Mouse (Mus musculus) MEL (cell line): Measurements from ENCODE around the gene Itih1.

ENCODE experiments used
- BHLHE40 ChIP-seq: IDR thresholded peaks from 2 replicates; pipeline ENCODE4 v1.6.1; 2012; ENCODE audit warnings: low read depth, mild to moderate bottlenecking, inconsistent platforms, low read length, improper control_type of control experiment, borderline replicate concordance
- EP300 ChIP-seq, 2 experiments: IDR thresholded peaks; 2 replicates each; pipeline ENCODE4 v1.6.1; 2011; ENCODE audit warnings: improper control_type of control experiment in 2 of 2, low read length in 2 of 2, low read depth in 1 of 2, mild to moderate bottlenecking in 1 of 2
- POLR2A ChIP-seq, 2 experiments: IDR thresholded peaks; 2 replicates each; pipeline ENCODE4 v1.6.1; 2011 to 2012; ENCODE audit warnings: low read length in 2 of 2, mild to moderate bottlenecking in 2 of 2, control low read depth in 1 of 2, improper control_type of control experiment in 1 of 2, low read depth in 1 of 2, moderate library complexity in 1 of 2; ENCODE audit not compliant: control insufficient read depth in 1 of 2, insufficient read depth in 1 of 2, poor library complexity in 1 of 2
- TCF12 ChIP-seq: IDR thresholded peaks from 2 replicates; pipeline ENCODE4 v1.6.1; 2014; ENCODE audit warnings: low read depth, mild to moderate bottlenecking, inconsistent platforms, low read length, improper control_type of control experiment, moderate library complexity
- UBTF ChIP-seq: IDR thresholded peaks from 2 replicates; pipeline ENCODE4 v1.6.1; 2012; ENCODE audit warnings: low read depth, mild to moderate bottlenecking, inconsistent platforms, low read length, improper control_type of control experiment, moderate library complexity, borderline replicate concordance; ENCODE audit not compliant: insufficient read depth

DNA sequence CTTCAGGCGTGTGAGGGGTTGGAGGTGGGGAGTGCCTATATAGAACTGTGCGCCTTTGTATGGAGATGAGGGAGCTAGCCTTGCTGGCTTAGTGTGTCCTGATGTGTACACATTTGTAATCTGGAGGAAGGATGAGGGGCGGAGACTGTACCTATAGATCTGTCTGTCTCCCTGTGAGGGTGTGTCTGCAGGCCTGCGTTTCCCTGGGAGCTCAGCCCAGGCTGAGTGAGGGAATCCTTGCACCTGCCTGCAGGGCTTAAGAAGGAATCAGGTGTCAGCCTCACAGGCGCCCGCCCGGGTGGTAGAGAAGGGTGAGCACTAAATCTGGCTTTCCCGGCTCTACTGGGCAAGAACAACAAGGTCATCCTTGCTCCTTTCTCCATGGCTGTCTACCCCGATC is 63.3 kb downstream of the Itih1 start:
- TF ChIP-seq BHLHE40 (no peak), TCF12 (no peak), EP300 (IDR thresholded peaks at IDR 0.05; ENCODE audit: low read depth in 1 of 2, low read length in 2 of 2) (no peak), POLR2A (IDR thresholded peaks at IDR 0.05; ENCODE audit: control insufficient read depth in 1 of 2, insufficient read depth in 1 of 2, low read depth in 1 of 2, low read length in 2 of 2, poor library complexity in 1 of 2) (no peak), UBTF (no peak)
